Mouse (Mus musculus) forebrain, embryonic 14.5 days (tissue): ENCODE measurements at regions not wholly inside any gene's neighbourhood (a gene's known extent, or its start where the extent isn't known, plus 50 kb on each side); places are given as distances from the start of the nearest gene placed in this dataset.
A peak's percentile ranks its signal among the peaks of the same experiment; 100 is the strongest.
"Not testable (repeated sequence)": the region's sequence is repeated elsewhere in the genome, so short reads cannot be mapped to it uniquely, and the experiment has no call there.

Source experiments
- ATAC-seq: fragments of 200-750 bp; cut with Nextera tagmentation; 2 replicates; pipeline ENCODE4 v1.8.0; 2017; ENCODE audit warnings: mild to moderate bottlenecking, moderate library complexity
- DNase-seq: peaks from one replicate; pipeline ENCODE4 v3.0.0-alpha.2; 2015; ENCODE audit warnings: low spot score
- H3K27ac ChIP-seq: fragments of 300-500 bp; sonication (generic); 2 replicates; pipeline ENCODE4 v1.5.1; 2014; ENCODE audit warnings: low read depth, mild to moderate bottlenecking, control low read depth, low read length, moderate library complexity
- H3K27me3 ChIP-seq: fragments of 300-500 bp; sonication (generic); replicated peaks from 2 replicates; pipeline ENCODE4 v1.6.1; 2014; ENCODE audit warnings: low read length, control low read depth, mixed read lengths; ENCODE audit not compliant: control insufficient read depth, insufficient read depth
- H3K36me3 ChIP-seq: fragments of 300-500 bp; sonication (generic); 2 replicates; pipeline ENCODE4 v1.6.1; 2014; ENCODE audit warnings: low read length, control low read depth; ENCODE audit not compliant: control insufficient read depth, insufficient read depth
- H3K4me1 ChIP-seq: fragments of 300-500 bp; sonication (generic); 2 replicates; pipeline ENCODE4 v1.6.1; 2014; ENCODE audit warnings: antibody characterized with exemption, low read length, control low read depth; ENCODE audit not compliant: control insufficient read depth, insufficient read depth
- H3K4me2 ChIP-seq: fragments of 300-500 bp; sonication (generic); 2 replicates; pipeline ENCODE4 v1.6.1; 2014; ENCODE audit warnings: mild to moderate bottlenecking, control low read depth, low read length
- H3K4me3 ChIP-seq: fragments of 300-500 bp; sonication (generic); 2 replicates; pipeline ENCODE4 v1.5.1; 2014; ENCODE audit warnings: low read depth, low read length, control low read depth
- H3K9ac ChIP-seq: fragments of 300-500 bp; sonication (generic); 2 replicates; pipeline ENCODE4 v1.6.1; 2014; ENCODE audit warnings: mild to moderate bottlenecking, low read length, control low read depth, moderate library complexity
- H3K9me3 ChIP-seq: fragments of 300-500 bp; sonication (generic); replicated peaks from 2 replicates; pipeline ENCODE4 v1.6.1; 2016; ENCODE audit warnings: low read length, control low read depth, mixed read lengths; ENCODE audit not compliant: control insufficient read depth
- WGBS: fragments of 180-500 bp; shearing (Covaris S2); extraction: QIAGEN DNeasy Blood & Tissue Kit; methylation state at CpG from one replicate; pipeline ENCODE4 v1.1.7; 2014; 5-methylcytosine and 5-hydroxymethylcytosine counted together

- Histone ChIP-seq H3K4me2 (no peak overlapping the region), H3K4me1 (no peaks in the 10 kb centered on the region), H3K4me3 (no peak overlapping the region), H3K27ac (no peak overlapping the region), H3K27me3 (no peaks in the 10 kb centered on the region), H3K9me3 (no peaks in the 10 kb centered on the region), H3K36me3 (no peaks in the 10 kb centered on the region), H3K9ac (no peak overlapping the region)
- 91% methylated on average over 1 of the region's 1 CpGs for WGBS
- ATAC-seq (no peak), DNase-seq (no peak)
These were observed 584.8 kb downstream of the Fam19a2 start for GRCm38 (mm10) chr10:123848564-123848963.

- Histone ChIP-seq H3K27ac (no peak overlapping the region), H3K4me3 (no peak overlapping the region), H3K36me3 (no peaks in the 10 kb centered on the region), H3K9ac (no peak overlapping the region), H3K4me1 (peaks cover 3% of the 10 kb centered on the region; the same call in 1 of the 2 replicates), H3K27me3 (no peaks in the 10 kb centered on the region), H3K4me2 (no peak overlapping the region), H3K9me3 (no peaks in the 10 kb centered on the region)
- DNase-seq: peak; percentile 11
- no peak for ATAC-seq
- 34% methylated on average over 3 of the region's 3 CpGs for WGBS
These were observed 611.7 kb downstream of the Fam19a2 start for GRCm38 (mm10) chr10:123875459-123875858.

GRCm38 (mm10) chr10:123875882-123876281, 612.1 kb downstream of the Fam19a2 start:
- 37% methylated on average over 5 of the region's 5 CpGs for WGBS
- DNase-seq: peak; percentile 42
- Histone ChIP-seq H3K27ac (no peak overlapping the region), H3K4me3 (no peak overlapping the region), H3K4me2 (no peak overlapping the region), H3K9me3 (no peaks in the 10 kb centered on the region), H3K9ac (no peak overlapping the region), H3K27me3 (no peaks in the 10 kb centered on the region), H3K4me1 (peaks cover 3% of the 10 kb centered on the region; the same call in 1 of the 2 replicates), H3K36me3 (no peaks in the 10 kb centered on the region)
- ATAC-seq: 0 out of 2 replicates have a peak, but pooled peaks have one; percentile 10

- no peak for ATAC-seq
These were observed 624.9 kb downstream of the Fam19a2 start for GRCm38 (mm10) chr10:123888681-123889172.

GRCm38 (mm10) chr10:123919054-123919453, 655.3 kb downstream of the Fam19a2 start:
- Histone ChIP-seq H3K4me2 (no peak overlapping the region), H3K27ac (no peak overlapping the region), H3K4me3 (no peak overlapping the region), H3K9ac (no peak overlapping the region), H3K9me3 (no peaks in the 10 kb centered on the region), H3K4me1 (no peaks in the 10 kb centered on the region), H3K36me3 (no peaks in the 10 kb centered on the region), H3K27me3 (no peaks in the 10 kb centered on the region)
- DNase-seq (no peak), ATAC-seq (no peak)

More at GRCm38 (mm10) chr10:123888681-123889172, 624.9 kb downstream of the Fam19a2 start:
- no peak overlapping the region for H3K9ac ChIP-seq
- H3K4me1 ChIP-seq: no peaks in the 10 kb centered on the region
- H3K36me3 ChIP-seq: no peaks in the 10 kb centered on the region
- no peak for DNase-seq
- H3K4me2 ChIP-seq: no peak overlapping the region
- no peak overlapping the region for H3K27ac ChIP-seq
- no peak overlapping the region for H3K4me3 ChIP-seq
- no peaks in the 10 kb centered on the region for H3K27me3 ChIP-seq
- no peaks in the 10 kb centered on the region for H3K9me3 ChIP-seq
- 78% methylated on average over 3 of the region's 3 CpGs for WGBS

- Histone ChIP-seq H3K9ac (no peak overlapping the region), H3K27ac (no peak overlapping the region), H3K36me3 (no peaks in the 10 kb centered on the region), H3K9me3 (no peaks in the 10 kb centered on the region), H3K4me3 (no peak overlapping the region), H3K4me1 (no peaks in the 10 kb centered on the region), H3K27me3 (no peaks in the 10 kb centered on the region), H3K4me2 (no peak overlapping the region)
- DNase-seq (no peak), ATAC-seq (no peak)
- WGBS: 74% methylated on average over 1 of the region's 1 CpGs
These were observed 666.2 kb downstream of the Fam19a2 start for GRCm38 (mm10) chr10:123929955-123930354.

GRCm38 (mm10) chr10:123938732-123939131, 674.9 kb downstream of the Fam19a2 start:
- WGBS: 11% methylated on average over 4 of the region's 4 CpGs

More at GRCm38 (mm10) chr10:123938732-123939131, 674.9 kb downstream of the Fam19a2 start:
- not testable (repeated sequence) for ATAC-seq, H3K9ac ChIP-seq, H3K4me3 ChIP-seq, H3K36me3 ChIP-seq, H3K9me3 ChIP-seq, H3K27me3 ChIP-seq, H3K4me2 ChIP-seq, H3K4me1 ChIP-seq, H3K27ac ChIP-seq
- DNase-seq: peak; percentile 11
